Mouse (Mus musculus): ENCODE data around the gene Sema6b. TPM values are rescaled to one million over a fixed set of nuclear protein-coding genes. Genes with fewer than 3 reads are reported as not detected.
"Not testable (repeated sequence)": the region's sequence is repeated elsewhere in the genome, so short reads cannot be mapped to it uniquely, and the experiment has no call there.

Sema6b gene
- polyA plus RNA-seq, 1 experiment from 2014 or later, result 1.0 TPM

DNA sequence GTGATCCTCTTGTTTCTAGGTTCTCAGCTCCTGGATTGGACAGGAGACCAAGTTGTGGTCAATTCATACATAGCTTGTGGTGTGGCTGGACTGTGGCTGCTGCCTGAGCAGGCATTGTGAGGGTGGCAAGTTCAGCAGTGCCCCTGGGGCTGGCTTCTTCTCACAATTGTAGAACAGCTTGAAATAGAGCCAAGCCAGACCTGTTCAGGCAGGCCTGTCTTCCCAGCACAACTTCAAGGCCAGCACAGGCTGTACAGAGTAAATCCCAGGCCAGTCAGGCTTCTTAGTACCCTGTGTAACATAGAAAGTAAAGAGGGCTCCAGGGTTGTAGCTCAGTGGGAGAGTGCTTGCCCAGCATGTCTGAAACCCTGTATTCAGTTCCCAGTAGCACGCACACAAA, 47.3 kb downstream of the Sema6b start:
- no peak for DNase-seq (ENCODE audit: low spot score)

DNA sequence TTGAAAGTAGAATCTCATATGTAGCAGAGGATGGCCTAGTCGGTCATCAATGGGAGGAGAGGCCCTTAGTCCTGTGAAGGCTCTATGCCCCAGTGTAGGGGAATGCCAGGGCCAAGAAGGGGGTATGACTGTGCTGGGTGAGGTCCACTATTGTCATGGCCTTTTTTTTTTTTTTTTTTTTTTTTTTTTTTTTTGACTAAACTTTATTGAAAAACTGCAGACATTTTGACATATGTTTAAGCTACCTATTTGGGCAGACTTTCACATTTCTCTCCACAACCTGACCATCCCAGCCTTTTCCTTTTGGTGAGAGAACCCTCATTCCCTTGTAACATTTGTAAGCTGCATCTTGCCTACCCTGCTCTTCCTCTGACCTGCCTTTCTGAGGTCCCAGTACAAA, 47.8 kb downstream of the Sema6b start:
- DNase-seq (ENCODE audit: low spot score), result no peak

- DNase-seq (ENCODE audit: low spot score), result peak; percentile 29
Observed at GRCm38 (mm10) chr17:56080781-56081585, 59.2 kb downstream of the Sema6b start.

DNA sequence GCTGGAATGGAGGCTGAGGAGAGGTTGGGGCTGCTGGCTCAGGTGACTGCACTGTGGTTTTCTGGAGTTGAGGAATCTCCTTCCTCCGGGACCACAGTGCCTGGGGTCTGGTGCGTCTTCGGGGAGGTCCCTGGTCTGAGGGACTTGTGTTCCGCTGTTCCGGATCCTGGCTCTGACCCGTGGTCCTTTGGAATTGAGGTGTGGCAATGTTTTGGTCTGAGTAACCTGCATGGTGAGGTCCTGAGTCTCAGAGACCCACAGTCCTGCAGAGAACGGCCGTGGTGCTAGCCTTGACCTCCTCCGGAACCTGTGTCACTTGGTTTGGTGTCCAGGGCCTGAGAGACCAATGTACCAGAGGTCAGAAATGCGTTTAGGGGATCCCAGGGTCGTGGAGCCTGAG, 60.2 kb downstream of the Sema6b start:
- peak; percentile 25 for DNase-seq (ENCODE audit: low spot score)

DNA sequence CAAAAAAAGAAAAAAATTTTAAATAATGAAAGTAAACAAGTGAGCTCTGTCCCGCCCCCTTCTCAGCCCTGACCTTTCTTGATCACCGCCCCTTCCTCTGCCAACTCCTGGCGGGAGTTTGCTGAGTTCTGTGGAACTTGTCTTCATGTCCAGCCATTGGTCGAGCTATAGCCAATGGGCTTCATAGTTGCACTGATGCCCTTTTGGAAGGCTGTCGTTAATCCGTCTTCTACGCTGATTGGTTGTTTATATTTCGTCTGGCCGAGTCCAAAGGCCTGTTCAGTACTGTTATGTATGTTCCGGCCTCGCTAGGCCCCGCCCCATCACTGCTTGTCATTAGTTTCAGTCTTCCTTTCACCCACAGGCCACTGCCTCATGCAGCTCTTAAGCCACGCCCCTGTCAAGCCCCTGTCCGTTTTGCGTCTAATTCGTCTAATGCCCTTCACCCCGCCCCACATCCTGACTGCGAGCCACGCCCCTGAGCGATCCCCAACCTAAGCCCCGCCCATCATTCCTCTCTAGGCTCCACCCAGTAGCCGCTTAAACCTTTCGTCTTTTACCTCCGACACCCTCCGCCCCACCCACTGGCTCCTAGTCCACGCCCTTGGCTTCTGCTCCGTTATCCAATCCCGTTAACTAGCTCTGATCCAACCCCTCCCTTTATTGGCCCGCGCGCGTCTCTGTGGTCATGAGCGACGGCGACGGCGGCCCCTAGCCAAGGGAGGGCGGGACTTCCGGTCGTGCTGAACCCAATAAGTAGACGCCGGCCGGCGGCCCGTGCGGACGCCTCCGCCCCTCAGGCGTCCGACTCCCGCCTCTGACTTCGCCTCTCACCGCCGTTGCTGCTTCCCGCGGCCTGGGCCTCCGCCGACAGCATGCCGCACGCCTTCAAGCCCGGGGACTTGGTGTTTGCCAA, 61.0 kb downstream of the Sema6b start, which contains the start of gene Hdgfl2:
Gene Hdgfl2 (plus strand): TSS at position 755 of the 916 bp plus-strand sequence.
- peak; percentile 99 for DNase-seq (ENCODE audit: low spot score)

DNA sequence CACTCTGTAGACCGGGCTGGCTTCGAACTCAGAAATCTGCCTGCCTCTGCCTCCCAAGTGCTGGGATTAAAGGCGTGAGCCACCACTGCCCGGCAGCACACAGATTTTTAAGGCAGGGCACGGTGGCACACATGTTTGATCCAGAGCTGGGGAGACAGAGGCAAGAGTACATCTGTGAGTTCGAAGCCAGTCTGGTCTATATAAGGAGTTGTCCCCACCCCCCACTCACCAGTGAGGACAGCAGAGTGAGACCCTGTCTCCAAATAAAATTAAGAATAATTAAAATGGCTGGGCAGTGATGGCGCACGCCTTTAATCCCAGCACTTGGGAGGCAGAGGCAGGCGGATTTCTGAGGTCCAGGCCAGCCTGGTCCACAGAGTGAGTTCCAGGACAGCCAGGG, 61.8 kb downstream of the Sema6b start:
- DNase-seq (ENCODE audit: low spot score), result not testable (repeated sequence)

DNA sequence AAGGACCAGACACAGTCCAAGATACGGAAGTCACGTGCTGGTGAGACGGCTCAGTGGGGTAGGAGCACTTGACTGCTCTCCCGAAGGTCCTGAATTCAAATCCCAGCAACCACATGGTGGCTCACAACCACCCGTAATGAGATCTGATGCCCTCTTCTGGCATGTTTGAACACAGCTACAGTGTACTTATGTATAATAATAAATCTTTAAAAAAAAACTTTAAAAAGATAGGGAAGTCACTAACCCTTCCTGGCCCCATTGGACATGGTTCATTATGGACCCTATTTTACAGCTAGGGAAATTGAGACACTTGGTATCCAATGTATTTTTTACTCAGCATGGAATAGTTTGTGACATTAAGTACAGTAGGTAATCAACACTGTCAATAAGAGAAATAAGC, 62.6 kb downstream of the Sema6b start:
- DNase-seq (ENCODE audit: low spot score), result no peak

- DNase-seq (ENCODE audit: low spot score), result peak; percentile 97
Observed at GRCm38 (mm10) chr17:56074827-56075208, 65.3 kb downstream of the Sema6b start, which contains the start of gene Ubxn6. Gene Ubxn6, minus strand, starts transcription at chr17:56075028.

- DNase-seq (ENCODE audit: low spot score), result peak; percentile 73
Observed at GRCm38 (mm10) chr17:56074097-56074826, 65.9 kb downstream of the Sema6b start.

Small RNAs within 50 kb of the gene (microRNA-seq; reads per million reads assigned to microRNA genes)
- gene Gm44397 (ENCODE audit: borderline number of aligned reads), result not detected

Other genes with a start within 250 kb of the Sema6b start
- gene Zfp959, start 248.2 kb downstream of the Sema6b start, polyA plus RNA-seq (2015; fragmentation: Nextera tagmentation; extraction: Ambion mirVana), result 12.1 and 16.9 TPM in 2 replicates
- 5.6 and 6.0 TPM in 2 replicates for gene Zfp119b, start 190.8 kb downstream of the Sema6b start, polyA plus RNA-seq (2015; fragmentation: Nextera tagmentation; extraction: Ambion mirVana)
- 5.2 and 6.1 TPM in 2 replicates for gene Ebi3, start 187.7 kb downstream of the Sema6b start, polyA plus RNA-seq (2015; fragmentation: Nextera tagmentation; extraction: Ambion mirVana)
- gene Yju2, start 181.2 kb downstream of the Sema6b start, polyA plus RNA-seq (2015; fragmentation: Nextera tagmentation; extraction: Ambion mirVana), result 32.0 and 32.1 TPM in 2 replicates
- gene Shd, start 169.9 kb downstream of the Sema6b start, polyA plus RNA-seq (2015; fragmentation: Nextera tagmentation; extraction: Ambion mirVana), result 0.80 and 1.6 TPM in 2 replicates
- 1.9 and 2.7 TPM in 2 replicates for gene Fsd1, start 153.8 kb downstream of the Sema6b start, polyA plus RNA-seq (2015; fragmentation: Nextera tagmentation; extraction: Ambion mirVana)
- gene Stap2, start 134.8 kb downstream of the Sema6b start, polyA plus RNA-seq (2015; fragmentation: Nextera tagmentation; extraction: Ambion mirVana), result 17.6 and 18.0 TPM in 2 replicates
- 65.7 and 65.9 TPM in 2 replicates for gene Mpnd, start 134.6 kb downstream of the Sema6b start, polyA plus RNA-seq (2015; fragmentation: Nextera tagmentation; extraction: Ambion mirVana)
- gene Sh3gl1, start 103.7 kb downstream of the Sema6b start, polyA plus RNA-seq (2015; fragmentation: Nextera tagmentation; extraction: Ambion mirVana), result 117 and 129 TPM in 2 replicates
- gene Chaf1a, start 99.9 kb downstream of the Sema6b start, polyA plus RNA-seq (2015; fragmentation: Nextera tagmentation; extraction: Ambion mirVana), result 18.0 and 18.5 TPM in 2 replicates
- 38.7 and 39.9 TPM in 2 replicates for gene Ubxn6, start 65.3 kb downstream of the Sema6b start, polyA plus RNA-seq (2015; fragmentation: Nextera tagmentation; extraction: Ambion mirVana)
- 80.0 and 81.8 TPM in 2 replicates for gene Hdgfl2, start 60.7 kb downstream of the Sema6b start, polyA plus RNA-seq (2015; fragmentation: Nextera tagmentation; extraction: Ambion mirVana)
- 0.08 and 0.09 TPM in 2 replicates for gene Plin4, start 30.5 kb downstream of the Sema6b start, polyA plus RNA-seq (2015; fragmentation: Nextera tagmentation; extraction: Ambion mirVana)
- 0.10 and 0.44 TPM in 2 replicates for gene Plin5, start 22.7 kb downstream of the Sema6b start, polyA plus RNA-seq (2015; fragmentation: Nextera tagmentation; extraction: Ambion mirVana)
- gene Lrg1, start 18.3 kb downstream of the Sema6b start, polyA plus RNA-seq (2015; fragmentation: Nextera tagmentation; extraction: Ambion mirVana), result 2.7 and 3.1 TPM in 2 replicates
- 19.5 and 20.9 TPM in 2 replicates for gene Tnfaip8l1, start 22.1 kb upstream of the Sema6b start, polyA plus RNA-seq (2015; fragmentation: Nextera tagmentation; extraction: Ambion mirVana)
- gene Mydgf, start 43.6 kb upstream of the Sema6b start, polyA plus RNA-seq (2015; fragmentation: Nextera tagmentation; extraction: Ambion mirVana), result 58.6 and 59.2 TPM in 2 replicates
- 30.5 and 32.7 TPM in 2 replicates for gene Dpp9, start 78.6 kb upstream of the Sema6b start, polyA plus RNA-seq (2015; fragmentation: Nextera tagmentation; extraction: Ambion mirVana)
- gene Fem1a, start 116.5 kb upstream of the Sema6b start, polyA plus RNA-seq (2015; fragmentation: Nextera tagmentation; extraction: Ambion mirVana), result 11.1 and 12.9 TPM in 2 replicates
- 2.5 and 3.0 TPM in 2 replicates for gene Ticam1, start 136.4 kb upstream of the Sema6b start, polyA plus RNA-seq (2015; fragmentation: Nextera tagmentation; extraction: Ambion mirVana)
- 59.5 TPM in 2 replicates for gene Plin3, start 152.5 kb upstream of the Sema6b start, polyA plus RNA-seq (2015; fragmentation: Nextera tagmentation; extraction: Ambion mirVana)
- gene Arrdc5, start 159.9 kb upstream of the Sema6b start, polyA plus RNA-seq (2015; fragmentation: Nextera tagmentation; extraction: Ambion mirVana), result 0.84 and 1.8 TPM in 2 replicates
- gene Uhrf1, start 163.0 kb upstream of the Sema6b start, polyA plus RNA-seq (2015; fragmentation: Nextera tagmentation; extraction: Ambion mirVana), result 234 and 264 TPM in 2 replicates
- gene Kdm4b, start 185.7 kb upstream of the Sema6b start, polyA plus RNA-seq (2015; fragmentation: Nextera tagmentation; extraction: Ambion mirVana), result 25.9 and 28.0 TPM in 2 replicates

All from thymus, postnatal 0 days (tissue).